Mouse (Mus musculus) testis, adult 2 months (tissue): ENCODE data around the gene Dbn1. TPM values are rescaled to one million over a fixed set of nuclear protein-coding genes. Genes with fewer than 3 reads are reported as not detected.

Experiments used
- H3K27ac ChIP-seq: fragments of 200-500 bp; 2 replicates; pipeline ENCODE4 v1.5.1; 2012; ENCODE audit warnings: low read depth, low read length; ENCODE audit not compliant: control insufficient read depth, insufficient read depth
- H3K27me3 ChIP-seq: fragments of 200-500 bp; 2 replicates; pipeline ENCODE4 v1.6.1; 2012; ENCODE audit warnings: mild to moderate bottlenecking, low read length, moderate library complexity; ENCODE audit not compliant: control insufficient read depth, insufficient read depth
- H3K36me3 ChIP-seq: fragments of 200-500 bp; 2 replicates; pipeline ENCODE4 v1.6.1; 2012; ENCODE audit warnings: mild to moderate bottlenecking, low read length; ENCODE audit not compliant: control insufficient read depth, insufficient read depth
- H3K4me1 ChIP-seq: fragments of 200-500 bp; 2 replicates; pipeline ENCODE4 v1.6.1; 2012; ENCODE audit warnings: low read length; ENCODE audit not compliant: control insufficient read depth, insufficient read depth
- H3K4me3 ChIP-seq: fragments of 200-500 bp; 2 replicates; pipeline ENCODE4 v1.5.1; 2012; ENCODE audit warnings: low read depth, mild to moderate bottlenecking, low read length, moderate library complexity, mixed read lengths; ENCODE audit not compliant: control insufficient read depth
- CTCF ChIP-seq: fragments of 200-500 bp; IDR thresholded peaks from 2 replicates; pipeline ENCODE4 v1.5.1; 2012; ENCODE audit warnings: low read depth, mild to moderate bottlenecking, inconsistent platforms, low read length, moderate library complexity; ENCODE audit not compliant: control insufficient read depth, insufficient read depth, insufficient replicate concordance
- POLR2A ChIP-seq: fragments of 200-500 bp; IDR thresholded peaks from 2 replicates; pipeline ENCODE4 v1.6.1; 2012; ENCODE audit warnings: low read depth, mild to moderate bottlenecking, inconsistent platforms, low read length, moderate library complexity; ENCODE audit not compliant: control insufficient read depth
- polyA plus RNA-seq: library from polyadenylated mRNA; depleted of rRNA; stranded (reverse); fragments of >200 nt; gene quantifications from 2 replicates; pipeline ENCODE4 v1.2.3, GENCODE M21; 2012

Gene Dbn1
- polyA plus RNA-seq, 1 experiment = 89.3 TPM

DNA sequence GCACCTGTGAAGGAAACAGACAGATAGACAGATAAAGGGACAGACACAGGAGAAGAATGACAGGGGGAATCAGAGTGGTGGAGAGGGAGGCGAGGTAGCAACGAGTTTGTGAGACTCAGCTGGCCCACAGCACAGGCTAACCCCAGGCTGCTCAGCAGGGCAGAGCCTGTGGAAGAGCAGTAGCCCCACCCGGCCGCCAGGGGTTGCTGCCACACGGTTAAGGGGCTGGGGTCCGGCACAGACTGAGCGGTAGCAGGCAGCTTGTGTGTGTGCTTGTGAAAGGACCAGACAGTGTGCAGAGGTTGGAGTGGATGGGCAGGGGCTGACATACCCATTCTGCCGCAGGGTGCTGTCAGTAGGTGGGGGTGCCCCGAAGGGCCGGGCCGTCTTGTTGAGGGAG is 20.0 kb upstream of the Dbn1 start:
- peaks cover 18% of the 10 kb centered on the region for H3K4me1 ChIP-seq
- no peak overlapping the region for H3K4me3 ChIP-seq
- no peak for TF ChIP-seq POLR2A
- no peak for TF ChIP-seq CTCF
- no peaks in the 10 kb centered on the region for H3K36me3 ChIP-seq
- no peak overlapping the region for H3K27ac ChIP-seq
- no peaks in the 10 kb centered on the region for H3K27me3 ChIP-seq

GRCm38 (mm10) chr13:55506697-55507096 is 18.8 kb upstream of the Dbn1 start:
- Histone ChIP-seq H3K36me3 (no peaks in the 10 kb centered on the region), H3K27ac (no peak overlapping the region), H3K4me1 (peaks cover 11% of the 10 kb centered on the region), H3K4me3 (no peak overlapping the region), H3K27me3 (no peaks in the 10 kb centered on the region)
- TF ChIP-seq POLR2A (no peak), CTCF (no peak)

DNA sequence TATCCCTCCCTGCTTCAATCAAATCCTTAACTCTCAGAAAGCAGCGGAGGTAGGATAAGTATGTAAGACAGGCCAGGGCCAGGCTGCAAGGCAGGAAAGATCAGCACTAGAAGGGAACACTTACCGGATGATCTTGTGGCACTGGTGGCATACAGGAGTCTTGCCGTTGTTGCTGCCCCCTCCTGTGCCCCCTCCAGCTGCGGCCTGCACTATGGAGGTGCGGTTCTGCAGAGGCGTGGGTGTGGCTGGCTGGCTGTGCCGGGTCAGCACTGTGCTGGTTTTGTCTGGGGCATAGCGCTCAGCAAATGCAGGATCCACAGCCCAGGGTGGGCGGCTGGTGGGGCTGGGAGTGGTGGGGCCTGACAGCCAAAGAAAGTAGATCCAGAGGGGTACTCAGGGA is 17.9 kb upstream of the Dbn1 start:
- TF ChIP-seq CTCF = no peak
- Histone ChIP-seq H3K27ac (no peak overlapping the region), H3K27me3 (no peaks in the 10 kb centered on the region), H3K36me3 (no peaks in the 10 kb centered on the region), H3K4me1 (peaks cover 4% of the 10 kb centered on the region; the same call in 1 of the 2 replicates), H3K4me3 (no peak overlapping the region)

- Histone ChIP-seq H3K27ac (no peak overlapping the region), H3K4me1 (no peaks in the 10 kb centered on the region; the same call in 1 of the 2 replicates), H3K27me3 (no peaks in the 10 kb centered on the region), H3K4me3 (no peak overlapping the region), H3K36me3 (no peaks in the 10 kb centered on the region)
- TF ChIP-seq CTCF (no peak), POLR2A (no peak)
Measured at GRCm38 (mm10) chr13:55504390-55504789, 16.5 kb upstream of the Dbn1 start.

- peaks cover 5% of the 10 kb centered on the region for H3K4me1 ChIP-seq
- no peak for TF ChIP-seq POLR2A
- no peak for TF ChIP-seq CTCF
- no peaks in the 10 kb centered on the region for H3K27me3 ChIP-seq
- no peaks in the 10 kb centered on the region for H3K36me3 ChIP-seq
- no peak overlapping the region for H3K27ac ChIP-seq
- H3K4me3 ChIP-seq = no peak overlapping the region
Measured at GRCm38 (mm10) chr13:55502405-55502804, 14.5 kb upstream of the Dbn1 start.

DNA sequence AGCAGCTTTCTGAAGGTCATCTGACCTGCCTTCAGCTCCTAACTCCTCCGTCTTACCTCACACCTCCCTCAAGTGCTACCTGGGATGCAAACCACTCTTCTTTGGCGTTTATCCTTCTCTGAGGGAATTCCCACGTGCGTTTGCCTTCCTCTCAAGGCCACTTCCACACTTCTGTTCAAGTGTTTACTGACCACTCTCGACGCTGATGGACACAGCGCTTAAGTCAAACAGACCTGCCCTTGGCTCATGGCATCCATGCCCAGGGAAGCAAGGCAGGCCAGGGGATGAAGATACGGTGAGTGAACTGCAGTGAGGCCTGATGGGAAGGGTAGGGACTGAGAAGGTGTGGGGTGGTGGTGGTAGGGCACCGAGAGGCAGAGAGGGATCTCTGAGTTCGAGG is 12.7 kb upstream of the Dbn1 start:
- Histone ChIP-seq H3K4me3 (no peak overlapping the region), H3K4me1 (peaks cover 8% of the 10 kb centered on the region), H3K27ac (no peak overlapping the region), H3K27me3 (no peaks in the 10 kb centered on the region), H3K36me3 (no peaks in the 10 kb centered on the region)
- TF ChIP-seq CTCF (no peak), POLR2A (no peak)

DNA sequence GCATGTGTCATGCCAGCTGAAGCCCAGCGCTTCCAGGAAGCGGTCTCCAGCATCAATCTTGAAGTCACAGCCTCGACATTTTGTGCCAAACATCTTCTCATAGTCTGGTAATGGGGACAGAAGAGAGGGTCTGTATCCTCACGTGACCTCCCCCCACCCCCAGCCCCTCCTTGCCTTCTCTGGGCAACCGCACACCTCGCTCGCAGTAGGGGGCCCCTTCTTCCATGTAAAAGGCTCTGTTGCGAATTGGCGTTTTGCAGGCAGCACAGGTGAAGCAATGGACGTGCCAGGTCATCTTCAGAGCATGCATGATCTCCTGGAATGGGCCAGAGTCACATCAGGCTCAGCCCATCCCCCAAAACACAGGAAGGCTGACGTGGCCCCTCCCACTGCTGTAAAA is 11.0 kb upstream of the Dbn1 start:
- no peaks in the 10 kb centered on the region for H3K36me3 ChIP-seq
- peaks cover 10% of the 10 kb centered on the region for H3K4me1 ChIP-seq
- no peak overlapping the region for H3K27ac ChIP-seq
- H3K27me3 ChIP-seq = no peaks in the 10 kb centered on the region
- TF ChIP-seq POLR2A = no peak
- TF ChIP-seq CTCF = no peak
- no peak overlapping the region for H3K4me3 ChIP-seq

DNA sequence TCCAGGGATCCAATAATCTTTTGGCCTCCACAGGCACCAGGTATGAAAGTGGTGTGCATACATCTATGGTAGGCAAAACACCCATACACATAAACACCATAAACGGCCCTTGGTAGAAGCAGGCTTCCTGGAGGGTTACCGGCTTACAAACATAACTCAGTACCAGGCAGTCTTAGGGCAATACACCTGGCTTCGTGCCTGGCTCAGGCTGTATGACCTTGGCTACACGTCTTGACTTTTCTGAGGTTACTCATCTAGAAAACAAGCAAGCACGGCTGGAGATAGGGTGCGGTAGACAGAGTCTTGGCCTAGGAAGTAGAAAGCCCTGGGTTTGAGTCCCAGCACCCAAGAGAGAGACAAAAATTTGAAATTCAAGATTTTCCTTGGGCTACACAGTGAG is 8.8 kb upstream of the Dbn1 start:
- Histone ChIP-seq H3K27me3 (no peaks in the 10 kb centered on the region), H3K36me3 (no peaks in the 10 kb centered on the region), H3K4me1 (peaks cover 16% of the 10 kb centered on the region), H3K27ac (no peak overlapping the region), H3K4me3 (no peak overlapping the region)
- no peak for TF ChIP-seq CTCF
- TF ChIP-seq POLR2A = no peak
